Mouse (Mus musculus) embryonic facial prominence, embryonic 10.5 days (tissue): ENCODE data around the gene Nacc2. TPM values are rescaled to one million over a fixed set of nuclear protein-coding genes. Genes with fewer than 3 reads are reported as not detected.

ENCODE experiments used
- DNase-seq: peaks from one replicate; pipeline ENCODE4 v3.0.0-alpha.2; 2017; ENCODE audit warnings: low spot score
- H3K27ac ChIP-seq: fragments of 300-500 bp; sonication (generic); replicated peaks from 2 replicates; pipeline ENCODE4 v1.5.1; 2016; ENCODE audit warnings: mild to moderate bottlenecking
- H3K27me3 ChIP-seq: fragments of 300-500 bp; sonication (generic); replicated peaks from 2 replicates; pipeline ENCODE4 v1.6.1; 2016; ENCODE audit warnings: low read depth, mild to moderate bottlenecking; ENCODE audit not compliant: poor library complexity, severe bottlenecking
- H3K36me3 ChIP-seq: fragments of 300-500 bp; sonication (generic); replicated peaks from 2 replicates; pipeline ENCODE4 v1.6.1; 2016; ENCODE audit warnings: mild to moderate bottlenecking, moderate library complexity
- H3K4me1 ChIP-seq: fragments of 300-500 bp; sonication (generic); 2 replicates; pipeline ENCODE4 v1.6.1; 2016
- H3K4me3 ChIP-seq: fragments of 300-500 bp; sonication (generic); 2 replicates; pipeline ENCODE4 v1.5.1; 2016; ENCODE audit warnings: mild to moderate bottlenecking, moderate library complexity
- H3K9me3 ChIP-seq: fragments of 300-500 bp; sonication (generic); 2 replicates; pipeline ENCODE4 v1.6.1; 2016; ENCODE audit warnings: mild to moderate bottlenecking
- WGBS: fragments of 180-500 bp; shearing (Covaris S2); methylation state at CpG from one replicate; pipeline ENCODE4 v1.1.7; 2016; 5-methylcytosine and 5-hydroxymethylcytosine counted together
- polyA plus RNA-seq: library from polyadenylated mRNA; unstranded; fragments of >200 nt; fragmentation: Nextera tagmentation; extraction: Ambion mirVana; gene quantifications from 2 replicates; pipeline ENCODE4 v1.2.1, GENCODE M21; 2016

The Nacc2 gene
- polyA plus RNA-seq, 1 experiment from 2014 or later: 5.9 TPM

- Histone ChIP-seq H3K9me3 (no peaks in the 10 kb centered on the region), H3K4me3 (no peak overlapping the region), H3K36me3 (no peaks in the 10 kb centered on the region), H3K27me3 (no peaks in the 10 kb centered on the region), H3K27ac (no peak overlapping the region), H3K4me1 (peaks cover 9% of the 10 kb centered on the region)
- no peak for DNase-seq
- WGBS: 70% methylated on average over 4 of the region's 4 CpGs
Observed at GRCm38 (mm10) chr2:26082883-26083282, 40.1 kb downstream of the Nacc2 start.

- no peaks in the 10 kb centered on the region for H3K36me3 ChIP-seq
- H3K9me3 ChIP-seq: no peaks in the 10 kb centered on the region
- 80% methylated on average over 3 of the region's 3 CpGs for WGBS
- H3K27me3 ChIP-seq: no peaks in the 10 kb centered on the region
- no peak for DNase-seq
- peaks cover 9% of the 10 kb centered on the region for H3K4me1 ChIP-seq
- no peak overlapping the region; the same call in 1 of the 2 replicates for H3K27ac ChIP-seq
- H3K4me3 ChIP-seq: no peak overlapping the region
Observed at GRCm38 (mm10) chr2:26080830-26081229, 42.2 kb downstream of the Nacc2 start.

- 83% methylated on average over 4 of the region's 4 CpGs for WGBS
- Histone ChIP-seq H3K4me3 (no peak overlapping the region), H3K27ac (no peak overlapping the region), H3K4me1 (peaks cover 9% of the 10 kb centered on the region), H3K9me3 (no peaks in the 10 kb centered on the region), H3K27me3 (no peaks in the 10 kb centered on the region), H3K36me3 (no peaks in the 10 kb centered on the region)
- DNase-seq: no peak
Observed at GRCm38 (mm10) chr2:26079409-26079808, 43.6 kb downstream of the Nacc2 start.

- WGBS: 81% methylated on average over 4 of the region's 4 CpGs
- H3K4me3 ChIP-seq: no peak overlapping the region
- H3K27me3 ChIP-seq: no peaks in the 10 kb centered on the region
- H3K36me3 ChIP-seq: no peaks in the 10 kb centered on the region
- DNase-seq: no peak
- H3K9me3 ChIP-seq: no peaks in the 10 kb centered on the region
- H3K4me1 ChIP-seq: peaks cover 9% of the 10 kb centered on the region
- H3K27ac ChIP-seq: no peak overlapping the region
Observed at GRCm38 (mm10) chr2:26077068-26077467, 46.0 kb downstream of the Nacc2 start.

GRCm38 (mm10) chr2:26076121-26076520, 46.9 kb downstream of the Nacc2 start:
- Histone ChIP-seq H3K36me3 (no peaks in the 10 kb centered on the region), H3K27ac (no peak overlapping the region), H3K4me3 (no peak overlapping the region), H3K4me1 (peaks cover 9% of the 10 kb centered on the region), H3K9me3 (no peaks in the 10 kb centered on the region), H3K27me3 (no peaks in the 10 kb centered on the region)
- no peak for DNase-seq
- 81% methylated on average over 2 of the region's 2 CpGs for WGBS

GRCm38 (mm10) chr2:26074551-26074950, 48.5 kb downstream of the Nacc2 start:
- no peak for DNase-seq
- WGBS: 82% methylated on average over 5 of the region's 5 CpGs
- Histone ChIP-seq H3K27me3 (no peaks in the 10 kb centered on the region), H3K4me3 (no peak overlapping the region), H3K27ac (no peak overlapping the region), H3K4me1 (no peaks in the 10 kb centered on the region), H3K9me3 (no peaks in the 10 kb centered on the region), H3K36me3 (no peaks in the 10 kb centered on the region)

GRCm38 (mm10) chr2:26068592-26068991, 54.4 kb downstream of the Nacc2 start:
- H3K27ac ChIP-seq: no peak overlapping the region
- H3K36me3 ChIP-seq: no peaks in the 10 kb centered on the region
- H3K4me3 ChIP-seq: no peak overlapping the region
- DNase-seq: no peak
- no peaks in the 10 kb centered on the region for H3K27me3 ChIP-seq
- H3K4me1 ChIP-seq: no peaks in the 10 kb centered on the region
- WGBS: 82% methylated on average over 1 of the region's 1 CpGs
- no peaks in the 10 kb centered on the region for H3K9me3 ChIP-seq

GRCm38 (mm10) chr2:26068175-26068574, 54.8 kb downstream of the Nacc2 start:
- DNase-seq: no peak

GRCm38 (mm10) chr2:26066527-26066926, 56.5 kb downstream of the Nacc2 start:
- WGBS: 85% methylated on average over 14 of the region's 14 CpGs
- Histone ChIP-seq H3K4me1 (peaks cover 10% of the 10 kb centered on the region), H3K9me3 (no peaks in the 10 kb centered on the region), H3K4me3 (no peak overlapping the region), H3K27me3 (no peaks in the 10 kb centered on the region; the same call in 1 of the 2 replicates), H3K27ac (no peak overlapping the region), H3K36me3 (no peaks in the 10 kb centered on the region)
- no peak for DNase-seq

More at GRCm38 (mm10) chr2:26068175-26068574, 54.8 kb downstream of the Nacc2 start:
- H3K27me3 ChIP-seq: no peaks in the 10 kb centered on the region
- no peak overlapping the region for H3K27ac ChIP-seq
- no peaks in the 10 kb centered on the region for H3K9me3 ChIP-seq
- no peaks in the 10 kb centered on the region for H3K36me3 ChIP-seq
- 79% methylated on average over 7 of the region's 7 CpGs for WGBS
- H3K4me3 ChIP-seq: no peak overlapping the region
- no peaks in the 10 kb centered on the region for H3K4me1 ChIP-seq

- H3K27me3 ChIP-seq: no peaks in the 10 kb centered on the region; the same call in 1 of the 2 replicates
- no peak overlapping the region for H3K27ac ChIP-seq
- no peaks in the 10 kb centered on the region for H3K36me3 ChIP-seq
- no peaks in the 10 kb centered on the region for H3K9me3 ChIP-seq
- DNase-seq: no peak
- 79% methylated on average over 13 of the region's 13 CpGs for whole genome bisulfite sequencing
- H3K4me3 ChIP-seq: no peak overlapping the region
- H3K4me1 ChIP-seq: peaks cover 18% of the 10 kb centered on the region
Observed at GRCm38 (mm10) chr2:26062742-26063427, 60.1 kb downstream of the Nacc2 start.

GRCm38 (mm10) chr2:26062241-26062640, 60.8 kb downstream of the Nacc2 start:
- no peaks in the 10 kb centered on the region; the same call in 1 of the 2 replicates for H3K27me3 ChIP-seq
- no peak for DNase-seq
- no peak overlapping the region for H3K27ac ChIP-seq
- H3K4me1 ChIP-seq: peaks cover 20% of the 10 kb centered on the region
- H3K4me3 ChIP-seq: no peak overlapping the region
- no peaks in the 10 kb centered on the region for H3K36me3 ChIP-seq
- no peaks in the 10 kb centered on the region for H3K9me3 ChIP-seq
- 79% methylated on average over 4 of the region's 4 CpGs for WGBS

- Histone ChIP-seq H3K36me3 (no peaks in the 10 kb centered on the region), H3K4me1 (peaks cover 20% of the 10 kb centered on the region), H3K27me3 (no peaks in the 10 kb centered on the region; the same call in 1 of the 2 replicates), H3K27ac (no peak overlapping the region), H3K4me3 (no peak overlapping the region), H3K9me3 (no peaks in the 10 kb centered on the region)
- no peak for DNase-seq
- 75% methylated on average over 21 of the region's 21 CpGs for WGBS
Observed at GRCm38 (mm10) chr2:26061018-26061666, 61.9 kb downstream of the Nacc2 start.

GRCm38 (mm10) chr2:26057053-26057452, 66.0 kb downstream of the Nacc2 start:
- Histone ChIP-seq H3K36me3 (no peaks in the 10 kb centered on the region), H3K9me3 (no peaks in the 10 kb centered on the region), H3K4me1 (peaks cover 36% of the 10 kb centered on the region), H3K27ac (no peak overlapping the region), H3K27me3 (no peaks in the 10 kb centered on the region; the same call in 1 of the 2 replicates), H3K4me3 (no peak overlapping the region)
- no peak for DNase-seq
- 88% methylated on average over 7 of the region's 7 CpGs for WGBS
